Mouse (Mus musculus) adrenal gland, adult 8-10 months (tissue): ENCODE measurements around the gene Vamp9. TPM values are rescaled to one million over a fixed set of nuclear protein-coding genes. Genes with fewer than 3 reads are reported as not detected.

ENCODE experiments used
- DNase-seq: peaks from one replicate; pipeline ENCODE4 v3.0.0; 2022
- total RNA-seq, 4 experiments: library from RNA; stranded (reverse); gene quantifications; 2 replicates each; pipeline ENCODE4 v1.2.4; 2022

Gene Vamp9
- total RNA-seq: 1 to 10 TPM in 2 of 4 experiments, not detected in 2; 1.3 to 1.5 TPM

DNA sequence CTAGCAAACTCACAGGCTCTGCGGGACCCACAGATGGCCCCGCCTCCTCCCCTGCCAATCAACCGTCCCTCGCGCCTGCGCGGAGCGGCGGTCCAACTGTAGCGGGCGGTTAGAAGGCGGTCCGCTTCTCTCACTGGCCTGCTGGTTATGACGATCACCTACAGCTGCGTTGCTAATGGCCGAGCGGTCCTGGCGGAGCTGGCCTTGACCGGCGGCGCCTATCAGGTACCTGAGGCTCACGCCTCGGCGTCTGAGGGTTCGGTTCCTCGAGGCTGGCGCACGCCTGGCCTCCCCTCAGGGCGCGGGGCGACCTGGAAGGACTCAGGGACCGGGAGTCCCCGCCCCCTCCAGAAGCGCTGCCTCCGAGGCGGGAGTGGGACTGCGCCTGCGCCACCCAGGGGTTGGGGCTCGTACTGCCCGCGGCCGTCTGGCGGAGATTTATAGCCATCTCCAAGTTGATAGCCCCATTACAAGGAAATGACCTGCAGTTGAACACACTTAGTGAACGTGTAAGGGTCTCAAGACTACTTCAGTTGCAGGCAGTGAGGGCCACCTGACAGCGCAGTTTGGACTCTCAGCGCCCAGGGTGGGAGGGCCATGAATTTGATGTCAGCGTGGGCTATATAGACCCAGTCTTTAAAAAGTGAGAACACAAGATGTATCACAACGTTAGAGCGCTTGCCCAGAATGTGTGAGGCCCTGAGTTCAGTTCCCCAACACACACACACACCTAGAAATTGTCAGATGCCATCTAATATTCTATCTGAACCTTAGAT, at the start of gene Vamp9:
Vamp9 (plus strand) TSS at position 74 of the 776 bp plus-strand sequence.
- DNase-seq: peak; percentile 94

DNA sequence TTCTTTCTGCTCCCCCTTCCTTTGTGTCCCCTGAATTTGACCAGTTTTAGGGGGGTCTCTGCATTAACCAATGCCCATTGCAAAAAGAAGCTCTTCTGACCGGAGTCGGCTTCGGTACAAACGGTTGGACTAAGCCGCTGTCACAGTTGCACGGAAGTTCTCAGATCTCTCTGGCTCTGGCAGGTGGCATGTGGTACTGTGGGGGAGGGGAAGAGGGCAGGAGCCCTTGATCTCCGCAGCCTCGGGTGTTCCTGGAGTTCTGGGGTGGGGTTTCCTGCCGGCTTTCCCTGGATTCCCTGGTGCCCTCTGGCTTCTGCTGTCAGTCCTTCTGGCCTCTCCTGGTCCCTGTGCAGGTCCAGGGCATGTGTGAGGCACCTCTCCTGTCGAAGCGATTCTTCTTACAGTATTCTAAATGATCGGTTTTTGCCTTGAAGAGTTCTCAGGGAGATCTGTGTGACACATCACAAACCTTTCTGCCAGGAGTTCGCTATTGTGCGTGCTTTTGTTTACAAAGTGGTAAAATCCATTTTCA, 48.9 kb upstream of the Vamp9 start:
- no peak for DNase-seq

DNA sequence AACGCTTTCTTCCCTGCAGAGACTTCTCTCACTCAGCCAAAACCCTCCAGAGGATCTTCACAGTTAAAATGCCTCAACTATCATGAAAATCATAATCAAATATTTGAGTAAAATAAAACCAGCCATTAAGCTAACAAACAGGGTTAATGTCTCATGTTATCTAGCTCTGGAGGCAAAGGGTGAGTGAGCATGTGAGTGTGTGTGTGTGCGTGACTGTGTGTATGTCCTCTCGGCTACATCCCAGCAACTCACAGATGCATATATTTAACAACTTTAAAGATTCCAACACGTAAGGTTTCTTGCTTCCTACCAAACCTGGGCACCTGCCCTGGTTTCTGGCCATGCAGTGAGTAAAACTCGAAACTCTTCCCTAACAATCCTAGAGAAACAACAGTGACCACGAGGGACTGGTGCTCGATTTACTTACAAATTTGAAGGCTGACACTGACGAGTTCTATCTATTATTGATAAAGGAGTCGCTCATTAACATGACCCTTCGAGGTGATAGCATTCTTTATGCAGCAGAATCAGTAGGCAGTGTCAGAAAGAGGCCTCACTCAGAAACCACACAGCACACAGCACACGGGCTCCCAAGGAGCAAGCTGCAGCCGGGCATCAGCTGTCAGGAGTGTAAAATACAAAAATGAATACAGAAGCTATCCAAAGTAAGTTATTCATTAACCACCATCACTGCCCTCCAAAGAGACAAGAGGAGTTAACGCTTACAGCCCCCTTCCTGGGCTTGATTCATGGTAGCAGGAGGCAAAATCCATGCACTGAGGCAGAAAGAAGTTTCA, 46.2 kb upstream of the Vamp9 start:
- no peak for DNase-seq

DNA sequence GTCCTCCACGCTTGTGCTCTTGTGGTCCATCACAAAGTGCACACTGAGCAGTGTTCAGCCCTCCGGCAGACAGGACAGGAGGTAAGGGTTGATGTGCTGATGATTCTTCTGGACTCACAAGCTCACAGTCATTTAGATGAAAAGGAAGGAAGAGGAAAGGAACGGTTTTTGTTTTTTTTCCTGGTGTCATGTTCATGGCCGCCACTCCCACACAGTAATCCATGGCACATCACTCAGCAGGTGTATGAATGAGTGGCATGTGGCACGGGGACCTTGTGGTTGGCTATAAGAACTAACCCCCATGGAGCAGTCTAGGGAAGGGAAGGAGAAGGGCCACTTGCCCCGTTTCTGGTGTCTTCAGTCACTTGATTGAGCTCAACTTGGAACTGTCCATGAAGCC, 44.2 kb upstream of the Vamp9 start:
- DNase-seq: no peak

DNA sequence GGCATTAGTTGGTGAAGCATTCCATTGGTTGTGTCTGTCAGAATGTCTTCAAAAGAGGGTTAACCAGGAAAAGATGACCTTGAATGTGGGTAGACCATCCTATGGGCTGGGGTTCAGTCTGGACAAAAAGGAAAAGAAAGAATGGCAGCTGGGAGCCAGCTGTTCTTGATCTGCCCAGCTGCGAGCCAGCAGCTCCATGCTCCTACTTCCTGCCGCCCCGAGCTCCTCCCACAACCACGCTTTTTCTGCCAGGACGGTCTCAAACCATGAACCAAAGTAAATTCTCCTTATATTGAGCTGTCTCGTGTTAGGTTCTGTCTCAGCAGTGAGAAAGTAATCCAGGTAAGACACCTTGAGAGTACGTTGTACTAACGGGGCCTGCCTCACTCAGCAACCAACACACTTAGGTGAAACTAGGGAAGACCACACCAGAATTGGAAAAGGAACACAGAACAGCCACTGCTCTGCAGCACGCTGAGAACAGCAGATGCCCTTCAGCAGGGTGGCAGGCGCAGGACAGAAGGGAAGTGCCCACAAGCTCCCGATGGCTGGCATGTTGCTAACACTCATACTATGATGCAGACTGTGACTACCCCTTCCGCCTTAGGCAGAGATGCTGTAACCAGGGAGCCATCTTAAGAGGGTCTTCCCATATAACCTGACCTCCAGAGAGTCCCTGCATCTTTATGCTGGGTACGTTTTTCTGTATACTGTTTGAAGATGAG, 42.2 kb upstream of the Vamp9 start:
- no peak for DNase-seq

DNA sequence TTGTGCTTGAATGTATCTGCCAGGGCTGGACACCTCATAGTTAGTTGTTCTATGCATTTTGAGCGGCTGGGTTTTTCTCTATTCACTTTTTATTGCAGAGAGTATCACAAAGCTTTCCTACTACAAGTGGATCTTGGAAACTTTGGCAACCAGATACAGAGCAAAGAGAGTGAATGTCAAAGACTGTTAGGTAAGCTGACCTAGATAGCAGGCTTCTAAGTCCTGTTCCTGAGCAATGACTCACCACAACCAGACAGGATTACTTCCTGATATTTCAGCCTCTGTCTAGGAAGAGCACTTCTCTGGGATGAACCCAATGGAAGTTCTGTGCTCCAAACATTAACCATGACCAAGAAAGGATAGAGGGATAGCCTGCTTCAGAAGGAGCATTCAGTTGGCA, 40.3 kb upstream of the Vamp9 start:
- no peak for DNase-seq

DNA sequence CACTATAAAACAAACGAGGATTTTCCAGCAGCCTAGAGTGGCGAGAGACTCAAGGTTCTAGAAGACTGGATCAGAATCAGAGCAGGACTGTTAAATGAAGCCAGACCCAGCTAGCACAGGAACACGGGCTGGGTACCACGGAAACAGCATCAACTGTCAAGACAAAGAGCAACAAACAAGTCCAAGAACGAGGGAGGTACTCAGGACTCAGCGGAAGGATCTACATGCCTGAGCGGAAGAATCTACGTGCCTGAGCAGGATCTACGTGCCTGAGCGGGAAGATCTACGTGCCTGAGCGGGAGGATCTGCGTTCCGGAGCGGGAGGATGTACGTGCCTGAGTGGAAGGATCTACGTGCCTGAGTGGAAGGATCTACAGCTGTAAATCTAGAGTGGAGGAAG, 37.8 kb upstream of the Vamp9 start:
- no peak for DNase-seq

- no peak for DNase-seq
Observed at GRCm38 (mm10) chr5:99868923-99869322, 37.1 kb upstream of the Vamp9 start.

DNA sequence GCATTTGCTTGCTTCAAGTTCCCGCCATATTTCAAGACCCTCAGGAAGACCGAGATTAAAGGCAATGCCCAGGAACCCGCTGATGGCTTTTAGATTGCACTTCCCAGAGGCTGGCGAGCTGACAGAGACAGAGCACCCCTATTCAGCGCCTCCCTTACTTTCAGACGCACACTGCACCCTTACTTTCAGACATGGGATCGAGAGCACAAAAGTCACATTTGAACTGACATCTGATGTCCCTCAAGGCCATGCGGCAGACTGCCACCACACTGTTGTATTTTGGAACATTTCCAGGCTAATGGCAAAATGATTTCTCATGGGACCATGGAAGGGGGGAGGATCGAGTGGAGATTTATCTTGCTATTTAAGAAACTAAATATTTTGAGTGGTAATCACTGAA, 28.5 kb upstream of the Vamp9 start:
- peak; percentile 6 for DNase-seq

DNA sequence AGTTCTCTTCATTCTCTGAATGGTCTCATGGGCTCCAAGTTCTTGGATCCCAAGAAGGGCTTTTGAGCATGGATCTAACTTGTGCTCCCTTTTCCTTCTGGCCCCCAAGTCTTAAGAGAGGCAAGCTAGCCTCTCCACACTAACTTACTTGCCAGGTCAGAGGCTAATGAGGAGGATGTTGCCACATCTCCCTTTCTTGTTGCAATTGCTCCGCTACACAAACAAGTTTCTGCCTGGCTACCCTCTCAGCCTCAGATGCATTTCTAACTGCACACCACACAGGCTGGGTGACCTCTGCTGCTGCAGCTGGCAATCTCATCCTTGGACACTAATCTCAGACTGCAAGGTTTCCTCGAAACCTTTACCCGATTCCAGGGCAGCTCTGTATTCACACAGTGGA, 23.6 kb upstream of the Vamp9 start:
- DNase-seq: no peak

GRCm38 (mm10) chr5:99884035-99884434, 22.0 kb upstream of the Vamp9 start:
- DNase-seq: no peak

DNA sequence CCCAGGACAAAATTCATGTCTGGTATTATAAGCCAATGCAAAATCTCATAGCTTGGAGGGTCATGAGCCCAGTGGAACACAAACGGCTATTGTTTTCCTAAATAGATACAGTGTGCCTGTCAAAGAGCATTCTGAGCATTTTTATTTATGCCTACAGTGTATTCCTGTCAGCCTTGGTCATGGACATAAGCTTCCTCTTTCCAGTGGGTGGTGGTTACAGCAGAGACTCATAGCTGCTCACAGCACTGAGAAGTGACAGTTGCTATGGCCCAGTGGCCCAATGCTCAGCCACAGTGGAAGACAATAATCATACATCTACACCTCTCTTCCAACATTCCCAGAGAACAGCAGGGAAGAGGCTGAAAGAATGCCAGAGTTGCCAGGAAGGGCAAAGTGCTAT, 18.9 kb upstream of the Vamp9 start:
- no peak for DNase-seq

DNA sequence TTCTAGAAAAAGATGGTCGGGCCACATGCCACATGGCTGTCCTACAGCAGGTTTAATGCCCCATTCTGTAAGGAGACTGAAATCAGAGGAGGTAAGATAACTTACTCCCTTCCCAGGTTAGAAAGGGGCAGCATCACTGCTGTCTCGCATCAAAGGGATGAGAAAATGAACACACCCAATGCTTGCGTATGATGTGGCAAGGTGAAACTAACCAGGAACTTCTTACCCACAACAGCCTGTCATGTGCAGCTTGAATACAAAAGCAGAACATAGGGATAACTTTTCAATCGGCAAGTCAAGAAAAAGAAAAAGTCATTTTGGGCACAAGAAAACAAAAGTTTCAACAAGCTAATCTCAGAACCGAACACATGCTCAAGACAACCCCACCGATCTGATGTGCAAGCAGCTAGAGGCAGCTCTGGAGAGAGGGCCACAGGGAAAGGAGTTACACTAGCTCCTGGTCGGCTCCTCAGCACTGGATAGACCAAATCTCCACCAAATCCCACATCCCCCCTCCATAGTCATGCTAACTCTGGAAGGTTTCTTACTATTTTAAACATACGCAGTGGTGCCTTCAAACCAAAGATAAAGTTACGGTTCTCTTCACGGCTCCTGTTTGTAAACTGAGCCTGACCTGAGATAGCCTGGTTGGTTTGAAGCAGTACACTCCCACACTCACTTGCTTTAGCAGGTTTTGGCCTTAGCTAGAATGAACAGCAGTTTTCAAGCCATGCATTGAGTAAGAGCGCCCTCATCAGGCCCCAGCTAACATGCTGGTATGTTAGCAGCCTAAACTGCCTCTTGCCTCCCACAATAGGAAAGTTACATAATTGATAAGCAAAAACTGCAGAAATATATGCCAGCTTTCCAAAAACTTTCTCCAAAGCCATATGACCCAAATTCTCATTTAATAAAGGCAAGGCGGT, 14.3 kb upstream of the Vamp9 start:
- no peak for DNase-seq

DNA sequence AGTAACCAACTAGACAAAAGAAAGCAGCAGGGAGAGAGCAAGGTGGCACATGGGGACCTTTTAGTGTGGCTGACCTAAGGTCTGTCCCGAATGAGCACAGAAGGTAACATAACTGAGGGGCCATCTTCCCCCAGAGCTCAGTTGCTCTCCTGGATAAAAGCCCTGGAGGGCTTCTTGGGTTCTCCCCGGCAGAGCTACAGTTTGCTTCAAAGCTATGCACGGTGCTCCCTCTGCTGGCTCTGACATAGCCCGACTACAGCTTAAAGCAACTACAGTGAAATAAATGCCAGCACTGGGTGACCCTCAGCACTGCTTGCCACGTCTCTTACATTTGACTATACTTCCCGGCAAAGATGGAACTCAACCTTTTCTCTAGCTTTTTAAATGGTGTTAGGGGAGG, 6.0 kb upstream of the Vamp9 start:
- no peak for DNase-seq

- DNase-seq: no peak
Observed at GRCm38 (mm10) chr5:99905731-99906130, 323 bp upstream of the Vamp9 start.

GRCm38 (mm10) chr5:99915494-99915893, 9.4 kb downstream of the Vamp9 start:
- DNase-seq: no peak

GRCm38 (mm10) chr5:99922033-99922432, 16.0 kb downstream of the Vamp9 start:
- DNase-seq: no peak

DNA sequence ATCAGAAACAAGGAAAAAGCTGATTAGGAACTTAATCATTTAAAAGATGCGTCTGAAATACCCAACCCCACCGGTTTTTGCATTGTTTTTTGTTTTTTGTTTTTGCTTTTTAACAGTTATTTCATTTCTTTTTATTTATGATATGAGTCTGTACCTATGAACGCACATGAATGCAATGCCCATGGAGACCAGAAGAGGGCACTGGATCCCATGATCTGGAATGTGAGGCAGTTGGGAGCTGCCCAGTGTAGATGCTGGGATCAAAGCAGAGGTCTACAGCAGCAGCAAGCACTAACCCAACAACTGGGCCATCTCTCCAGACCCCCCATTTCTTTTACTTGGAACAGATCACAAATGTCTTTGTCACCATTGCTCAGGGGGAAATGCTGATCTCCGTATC, 21.9 kb downstream of the Vamp9 start:
- DNase-seq: peak; percentile 28

GRCm38 (mm10) chr5:99931910-99932309, 25.9 kb downstream of the Vamp9 start:
- no peak for DNase-seq

GRCm38 (mm10) chr5:99939440-99939839, 33.4 kb downstream of the Vamp9 start:
- DNase-seq: no peak

- no peak for DNase-seq
Observed at GRCm38 (mm10) chr5:99941273-99941672, 35.2 kb downstream of the Vamp9 start.
